Mouse (Mus musculus): ENCODE results near the gene Ankdd1a.

- TF ChIP-seq CTCF (conservative IDR thresholded peaks at IDR 0.05; ENCODE audit: low read length) (no peak), POU5F1 (IDR thresholded peaks at IDR 0.05; ENCODE audit: borderline replicate concordance, low read length) (no peak), NANOG (IDR thresholded peaks at IDR 0.05; ENCODE audit: borderline replicate concordance, low read length) (no peak)
Observed at GRCm38 (mm10) chr9:65472769-65473168, 47.2 kb downstream of the Ankdd1a start.
